Mouse (Mus musculus): ENCODE results near the gene Gm39115.
"Not testable (repeated sequence)": the region's sequence is repeated elsewhere in the genome, so short reads cannot be mapped to it uniquely, and the experiment has no call there.

Gene Gm39115

GRCm38 (mm10) chr7:142135934-142136333 lies at the start of gene Gm39115:
Gene Gm39115 (minus strand): TSS chr7:142136034.
- not testable (repeated sequence) for DNase-seq

- DNase-seq: no peak
These were observed 45.2 kb upstream of the Gm39115 start for GRCm38 (mm10) chr7:142181021-142181420.

GRCm38 (mm10) chr7:142178685-142179084 lies 42.9 kb upstream of the Gm39115 start:
- no peak for DNase-seq

- DNase-seq: not testable (repeated sequence)
These were observed 40.1 kb upstream of the Gm39115 start, which contains the start of gene Krtap5-2 for GRCm38 (mm10) chr7:142175905-142176304. Gene Krtap5-2 (minus strand): TSS chr7:142176005.

GRCm38 (mm10) chr7:142169836-142170235 lies 34.0 kb upstream of the Gm39115 start:
- DNase-seq: no peak

DNA sequence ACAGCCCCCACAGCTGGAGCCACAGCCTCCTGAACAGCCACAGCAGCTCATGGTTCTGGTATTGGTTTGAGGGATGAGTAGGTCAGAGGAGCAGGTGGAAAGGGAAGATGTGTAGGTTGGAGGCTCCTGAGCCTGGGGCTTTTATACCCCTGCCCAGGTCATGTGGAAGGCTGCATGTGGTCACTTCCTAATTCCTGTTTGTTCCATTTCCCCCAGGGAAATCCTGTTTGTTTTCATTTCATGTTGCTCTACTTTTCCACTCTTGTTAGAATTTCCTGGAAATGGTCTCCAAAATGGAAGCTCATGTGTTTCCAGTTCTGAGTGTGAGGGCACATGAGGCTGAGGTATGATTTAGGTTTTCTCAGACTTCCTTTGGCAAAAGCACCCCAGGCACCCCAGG lies 29.8 kb upstream of the Gm39115 start, which contains the start of gene Gm4553:
Gene Gm4553 (minus strand): TSS at position 101 of the 400 bp plus-strand sequence.
- DNase-seq: not testable (repeated sequence)

DNA sequence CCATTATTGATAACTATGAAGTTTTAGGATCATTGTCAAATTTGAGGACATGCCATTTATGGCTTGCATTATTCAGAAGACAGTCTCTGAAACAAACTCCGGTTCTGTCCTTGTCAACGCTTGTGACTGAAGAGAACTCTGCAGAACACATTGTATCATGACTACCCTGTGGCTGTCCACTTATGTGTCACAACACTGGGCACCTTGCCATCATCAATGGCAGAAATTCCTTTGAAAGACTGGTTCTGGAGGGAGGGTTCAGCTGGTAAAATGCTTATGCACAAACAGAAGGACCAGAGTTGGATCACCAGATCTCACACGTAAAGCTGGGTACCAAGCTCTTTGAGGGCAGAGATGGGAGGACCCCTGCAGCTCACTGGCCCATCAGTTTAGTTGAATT lies 23.5 kb upstream of the Gm39115 start:
- DNase-seq: no peak

- not testable (repeated sequence) for DNase-seq
These were observed 21.2 kb upstream of the Gm39115 start, which contains the start of gene Gm29735 for GRCm38 (mm10) chr7:142157013-142157412. Gene Gm29735 (minus strand): TSS chr7:142157113.

DNA sequence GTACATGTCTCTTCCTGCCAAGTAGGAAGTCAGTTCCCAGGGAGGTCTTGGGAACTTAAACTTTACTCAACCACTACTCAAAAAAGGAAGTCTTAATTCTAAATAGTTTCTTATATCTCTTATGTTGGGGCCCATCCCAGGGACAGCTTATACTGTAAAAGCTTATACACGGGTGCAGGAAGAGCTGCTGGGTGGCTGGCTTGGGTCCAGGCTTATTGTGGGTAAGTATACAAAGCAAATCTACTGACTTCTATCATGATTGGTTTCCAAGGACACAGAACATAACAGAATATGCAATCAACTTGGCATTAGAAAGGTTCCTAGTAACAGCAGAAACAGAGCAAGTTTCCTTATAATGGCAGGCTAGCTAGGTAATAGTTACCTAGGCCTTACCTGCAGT lies 19.5 kb upstream of the Gm39115 start:
- DNase-seq: no peak

DNA sequence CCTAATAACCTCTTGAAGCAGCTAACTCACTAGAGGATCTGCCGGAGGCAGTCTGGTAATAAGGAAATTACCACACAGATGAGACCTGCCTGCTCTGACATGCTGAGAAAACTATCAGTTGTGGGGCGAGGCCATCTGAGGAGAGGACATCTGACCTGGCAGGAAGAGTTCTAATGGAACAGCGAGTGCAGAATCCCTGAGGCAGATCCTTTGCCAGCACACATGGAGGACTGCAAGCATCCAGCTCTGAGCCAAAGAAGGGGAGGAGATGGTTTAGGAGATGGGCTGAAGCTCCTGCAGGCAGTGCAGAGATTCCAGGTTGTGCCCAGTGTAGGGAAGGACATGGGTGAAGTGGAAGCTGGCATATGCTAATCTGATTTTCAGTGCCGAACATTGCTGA lies 16.4 kb upstream of the Gm39115 start:
- DNase-seq: peak; percentile 4

DNA sequence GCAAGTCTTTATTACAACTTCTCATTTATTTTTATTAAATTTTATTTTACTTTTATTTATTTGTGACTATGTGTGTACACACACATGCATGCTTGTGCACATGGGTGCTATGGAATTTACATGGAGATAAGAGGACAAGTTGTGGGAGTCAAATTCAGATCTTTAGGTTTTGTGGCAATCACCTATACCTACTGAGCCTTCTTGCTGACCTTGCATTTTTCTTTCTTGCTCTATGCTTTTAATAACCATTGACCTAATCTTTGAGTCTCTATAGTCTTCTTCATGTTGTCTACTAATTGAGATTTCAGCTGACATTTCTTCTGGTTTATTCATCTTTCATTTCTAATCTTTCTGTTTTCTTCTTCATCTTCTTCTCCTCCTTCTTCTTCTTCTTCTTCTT lies 12.8 kb upstream of the Gm39115 start:
- DNase-seq: no peak

- DNase-seq: no peak
These were observed 10.2 kb upstream of the Gm39115 start for GRCm38 (mm10) chr7:142146033-142146432.

GRCm38 (mm10) chr7:142145413-142145940 lies 9.6 kb upstream of the Gm39115 start:
- no peak for DNase-seq

DNA sequence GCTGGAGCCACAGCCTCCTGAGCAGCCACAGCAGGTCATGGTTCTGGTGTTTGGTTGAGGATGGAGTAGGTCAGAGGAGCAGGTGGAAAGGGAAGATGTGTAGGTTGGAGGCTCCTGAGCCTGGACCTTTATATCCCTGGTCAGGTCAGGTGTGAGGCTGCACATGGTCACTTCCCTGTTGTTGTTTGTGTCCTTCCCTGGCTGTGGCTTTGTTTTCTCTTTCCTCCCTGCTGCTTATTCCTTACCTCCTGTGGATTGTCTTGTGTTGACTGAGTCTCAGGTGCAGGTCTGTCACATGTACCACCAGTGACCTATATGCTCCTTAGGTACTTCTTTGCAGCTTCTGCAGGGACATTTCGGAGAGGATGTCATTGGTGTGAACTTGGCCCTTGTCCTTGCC lies 8.7 kb upstream of the Gm39115 start, which contains the start of gene Gm45337:
Gene Gm45337 (minus strand): TSS at position 101 of the 400 bp plus-strand sequence.
- DNase-seq: no peak

DNA sequence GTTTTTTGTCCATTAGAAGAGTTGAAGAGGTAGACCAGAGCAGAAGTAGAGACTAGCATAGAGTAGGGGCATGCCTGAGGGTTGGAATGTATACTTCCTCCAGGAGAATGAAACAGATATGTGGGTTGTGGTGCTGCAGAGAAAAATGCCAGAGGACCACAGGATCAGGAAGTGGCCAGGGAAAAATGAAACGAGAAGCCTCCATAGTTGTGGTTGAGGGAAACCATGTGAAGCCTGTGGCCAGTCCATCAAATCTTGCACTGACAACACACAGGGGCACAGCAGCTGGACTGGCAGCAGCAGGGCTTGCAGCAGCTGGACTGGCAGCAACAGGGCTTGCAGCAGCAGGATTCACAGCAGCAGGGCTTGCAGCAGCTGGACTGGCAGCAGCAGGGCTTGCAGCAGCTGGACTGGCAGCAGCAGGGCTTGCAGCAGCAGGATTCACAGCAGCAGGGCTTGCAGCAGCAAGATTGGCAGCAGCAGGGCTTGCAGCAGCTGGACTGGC lies 7.7 kb upstream of the Gm39115 start:
- DNase-seq: not testable (repeated sequence)

DNA sequence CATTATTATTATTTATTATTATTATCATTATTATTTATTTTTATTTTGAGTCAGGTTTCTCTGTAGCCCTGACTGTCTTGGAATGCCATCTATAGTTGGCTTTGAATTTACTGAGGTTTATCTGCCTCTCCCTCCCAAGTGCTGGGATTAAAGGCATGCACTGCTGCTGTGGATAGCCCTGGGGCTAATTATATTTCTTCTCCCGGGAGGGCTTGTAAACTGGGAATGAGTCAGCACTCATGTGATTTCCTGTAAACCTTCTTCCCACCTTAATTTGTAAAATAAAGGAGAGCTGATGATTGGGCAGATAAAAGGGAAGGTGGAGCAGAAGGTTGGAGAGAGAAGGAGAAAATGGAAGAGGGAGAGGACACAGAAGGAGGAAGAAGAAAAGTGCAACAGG lies 4.9 kb upstream of the Gm39115 start:
- DNase-seq: no peak

GRCm38 (mm10) chr7:142134206-142134995 lies 1.4 kb downstream of the Gm39115 start:
- no peak for DNase-seq

GRCm38 (mm10) chr7:142128843-142129242 lies 7.0 kb downstream of the Gm39115 start:
- no peak for DNase-seq

DNA sequence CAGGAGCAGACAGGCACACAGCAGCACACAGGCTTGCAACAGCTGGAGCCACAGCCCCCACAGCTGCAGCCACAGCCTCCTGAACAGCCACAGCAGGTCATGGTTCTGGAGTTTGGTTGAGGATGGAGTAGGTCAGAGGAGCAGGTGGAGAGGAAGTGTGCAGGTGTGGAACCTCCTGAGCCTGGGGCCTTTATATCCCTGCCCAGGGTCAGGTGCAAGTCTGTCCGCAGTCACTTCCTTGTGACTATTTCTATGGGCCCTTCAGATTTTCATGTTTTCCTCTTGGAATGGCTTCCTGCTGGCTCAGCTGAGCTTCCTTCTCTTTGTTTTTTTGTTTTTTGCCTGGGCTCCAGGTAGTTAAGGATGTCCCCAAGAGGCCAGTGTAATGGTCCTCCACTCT lies 15.2 kb downstream of the Gm39115 start, which contains the start of gene Gm45618:
Gene Gm45618 (minus strand): TSS at position 101 of the 400 bp plus-strand sequence.
- not testable (repeated sequence) for DNase-seq

DNA sequence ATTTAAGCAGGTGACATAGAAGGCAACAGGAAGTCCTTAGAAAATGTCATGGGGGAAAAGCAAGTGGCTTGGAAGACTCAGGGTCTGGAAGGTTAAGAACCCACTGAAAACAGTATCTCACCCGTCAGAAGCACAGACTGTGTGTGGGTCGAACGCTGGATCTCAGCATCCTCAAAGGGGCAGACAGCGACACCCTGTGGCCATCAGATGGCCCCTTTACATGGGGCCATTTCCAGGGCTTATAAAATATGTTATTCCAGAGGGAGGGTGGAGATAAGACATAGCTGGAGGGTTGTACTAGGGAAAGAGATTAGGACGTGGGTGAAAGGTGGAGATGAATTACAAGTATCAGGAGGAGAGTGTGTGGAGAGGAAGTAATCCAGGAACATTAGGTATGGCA lies 16.2 kb downstream of the Gm39115 start:
- DNase-seq: no peak

DNA sequence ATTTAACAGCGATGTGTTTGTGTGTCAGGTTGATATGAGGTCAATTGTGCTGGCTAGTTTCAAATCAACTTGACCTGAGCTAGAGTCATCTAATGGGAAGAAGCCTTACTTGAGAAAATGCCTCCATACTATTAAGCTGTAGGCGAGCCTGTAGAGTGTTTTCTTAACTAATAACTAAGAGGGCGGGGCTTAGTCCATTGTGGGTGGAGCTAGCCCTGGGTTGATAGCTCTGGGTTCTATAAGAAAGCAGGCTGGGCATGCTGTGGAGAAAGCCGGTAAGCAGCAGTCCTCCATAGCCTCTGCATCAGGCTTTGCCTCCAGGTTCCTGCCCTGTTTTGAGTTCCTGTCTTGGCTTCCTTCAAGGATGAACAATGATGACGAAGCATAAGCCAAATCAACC lies 31.1 kb downstream of the Gm39115 start:
- DNase-seq: no peak

GRCm38 (mm10) chr7:142097776-142098175 lies 38.1 kb downstream of the Gm39115 start:
- peak; percentile 84 for DNase-seq

GRCm38 (mm10) chr7:142096701-142097100 lies 39.1 kb downstream of the Gm39115 start:
- DNase-seq: peak; percentile 66

Measured in cerebellum, adult 11-12 months (tissue).